Mouse (Mus musculus): ENCODE measurements at regions not wholly inside any gene's neighbourhood (a gene's known extent, or its start where the extent isn't known, plus 50 kb on each side); places are given as distances from the start of the nearest gene placed in this dataset.

DNA sequence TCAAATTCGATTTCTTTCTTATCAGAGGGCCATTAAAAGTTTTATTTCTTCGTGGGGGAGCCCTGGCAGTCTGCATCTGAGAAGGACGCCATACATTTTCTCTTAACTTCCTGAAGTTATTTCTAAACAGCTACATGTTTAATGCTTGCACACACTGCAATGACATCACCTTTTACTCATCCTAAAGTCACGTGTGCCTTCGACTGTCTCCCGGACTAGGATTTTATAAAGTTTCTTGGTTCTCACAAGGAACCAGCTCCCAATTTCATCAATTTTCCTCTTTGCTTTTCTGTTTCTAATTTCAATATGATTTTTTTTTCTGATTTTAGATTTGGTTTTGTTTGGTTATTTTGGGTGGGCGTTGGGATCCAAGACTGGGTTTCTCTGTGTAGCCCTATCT lies 73.8 kb upstream of the Lrig3 start:
- DNase-seq (ENCODE audit: low spot score): no peak

DNA sequence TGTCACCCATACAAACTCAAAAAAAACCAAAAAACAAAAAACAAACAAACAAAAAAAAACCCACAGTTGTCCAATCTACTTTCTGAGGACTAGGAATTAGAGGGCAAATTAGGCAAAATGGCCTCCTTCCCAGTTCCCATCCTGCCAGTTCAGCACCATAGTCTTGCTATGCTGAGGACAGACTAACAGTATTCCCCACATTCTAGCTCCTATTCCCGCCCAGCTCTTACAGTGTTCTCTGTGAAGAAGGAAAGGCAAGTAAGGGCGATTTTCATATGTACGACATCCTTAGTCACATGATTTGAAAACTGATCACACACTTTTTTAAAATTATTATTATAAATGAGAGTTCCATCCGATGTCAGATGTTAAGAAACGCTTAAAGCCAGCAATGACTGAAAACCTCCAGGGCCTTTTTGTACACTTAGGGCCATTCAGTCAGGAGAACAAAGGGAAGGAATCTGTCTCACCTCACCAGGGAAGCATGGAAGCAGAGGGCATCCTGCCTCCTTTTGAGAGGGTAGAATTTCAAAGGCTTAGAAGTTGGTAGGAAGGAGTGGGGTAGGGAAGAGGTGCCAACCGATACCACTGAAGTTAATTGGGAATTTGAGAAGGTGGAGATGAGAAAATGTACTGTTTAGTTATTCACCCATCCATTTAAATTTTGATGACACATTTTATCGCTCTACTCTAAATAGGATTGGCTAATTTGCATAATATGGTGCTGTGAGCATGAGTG lies 70.1 kb upstream of the Lrig3 start:
- no peak for DNase-seq (ENCODE audit: low spot score)

DNA sequence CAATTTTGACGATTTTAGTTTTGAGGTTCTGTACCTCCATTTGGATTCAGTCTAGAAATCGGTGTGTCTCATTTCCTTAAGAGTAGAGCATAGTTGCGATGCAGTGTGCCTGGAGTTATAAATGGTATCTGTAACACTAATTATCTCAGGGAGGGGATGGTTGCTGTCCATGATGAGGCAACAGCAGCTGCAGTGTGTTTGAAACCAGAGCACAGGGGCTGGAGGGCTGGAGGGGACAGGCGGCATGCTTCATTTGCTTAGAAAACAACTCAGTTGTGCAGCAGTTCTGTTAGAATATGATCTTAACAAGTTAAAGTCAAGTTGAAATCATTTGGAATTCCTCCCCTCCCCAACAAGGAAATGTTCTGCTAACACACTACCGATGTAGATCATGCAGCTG lies 69.3 kb upstream of the Lrig3 start:
- no peak for DNase-seq (ENCODE audit: low spot score)

DNA sequence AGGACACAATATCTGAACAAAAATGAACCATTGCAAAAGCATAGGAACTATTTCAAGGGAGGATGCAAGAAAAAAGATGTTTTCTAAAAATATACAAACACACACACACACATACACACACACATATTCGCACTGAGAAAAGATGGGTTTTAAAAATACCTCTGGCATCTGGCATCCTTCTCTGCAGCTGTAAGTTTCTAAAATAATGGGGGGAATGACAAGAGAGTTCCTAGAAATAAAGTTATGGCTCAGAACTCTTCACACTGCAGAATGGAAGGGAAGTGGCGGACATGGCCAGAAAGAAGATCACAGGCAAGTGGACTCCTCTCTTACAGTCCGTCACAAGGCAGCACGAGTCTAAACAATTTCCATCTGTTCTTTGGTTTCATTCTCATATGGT lies 66.5 kb upstream of the Lrig3 start:
- DNase-seq (ENCODE audit: low spot score): no peak

DNA sequence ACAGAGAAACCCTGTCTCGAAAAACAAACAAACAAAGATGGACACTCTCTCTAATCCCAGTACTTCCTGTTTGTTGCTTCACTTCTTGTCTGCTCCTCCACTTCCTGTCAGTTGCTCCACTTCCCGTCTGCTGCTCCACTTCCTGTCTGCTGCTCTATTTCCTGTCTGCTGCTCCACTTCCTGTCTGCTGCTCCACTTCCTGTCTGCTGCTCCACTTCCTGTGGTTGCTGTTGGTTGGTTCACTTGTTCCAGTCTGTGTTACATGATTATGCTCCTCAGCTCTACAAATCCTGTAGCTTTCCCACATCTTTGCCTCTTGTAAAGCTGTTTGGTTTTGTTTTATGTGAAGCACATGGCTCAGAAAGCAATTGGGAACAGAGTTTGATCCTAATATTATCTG lies 65.4 kb upstream of the Lrig3 start:
- DNase-seq (ENCODE audit: low spot score): no peak

DNA sequence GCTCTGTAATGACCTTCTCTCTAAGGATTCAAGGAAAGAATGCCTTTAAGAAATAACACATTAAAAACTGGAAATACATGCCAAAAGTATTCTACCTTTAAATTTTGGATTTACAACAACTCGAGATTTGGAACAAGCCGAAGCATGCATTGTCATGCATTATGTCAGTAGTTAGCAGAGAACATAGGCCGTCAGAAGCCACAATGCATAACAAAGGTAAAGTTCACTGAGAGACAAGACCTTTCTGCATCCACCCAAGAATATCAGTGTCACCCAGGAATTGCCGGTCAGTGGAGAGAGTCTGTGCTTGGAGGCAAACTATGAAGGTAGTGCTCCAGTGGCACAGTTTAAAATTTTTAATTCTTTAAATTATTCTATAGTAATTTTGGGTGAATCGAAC lies 63.3 kb upstream of the Lrig3 start:
- DNase-seq (ENCODE audit: low spot score): no peak

DNA sequence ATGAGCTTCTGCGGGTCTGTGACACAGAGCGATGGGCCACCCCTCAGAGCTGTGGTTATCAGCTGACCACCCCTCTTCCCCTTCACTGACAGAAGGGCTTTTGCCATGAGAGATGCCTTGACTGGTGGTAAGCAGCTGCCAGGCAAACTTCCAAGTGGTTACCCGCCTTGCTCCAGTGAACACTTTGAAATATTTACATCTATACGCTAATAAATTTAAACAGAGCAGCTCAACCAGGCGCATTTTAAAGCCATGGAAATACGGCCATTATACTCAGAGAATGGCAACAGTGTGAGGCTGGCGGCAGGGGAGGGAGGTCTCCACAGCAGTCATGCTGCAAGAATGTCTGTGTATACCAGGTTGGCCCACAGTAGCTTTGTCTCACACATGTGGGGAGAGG lies 53.8 kb upstream of the Lrig3 start:
- DNase-seq (ENCODE audit: low spot score): no peak

All from yolk sac, embryonic 10.5 days (tissue).